In the genomic region with DNA sequence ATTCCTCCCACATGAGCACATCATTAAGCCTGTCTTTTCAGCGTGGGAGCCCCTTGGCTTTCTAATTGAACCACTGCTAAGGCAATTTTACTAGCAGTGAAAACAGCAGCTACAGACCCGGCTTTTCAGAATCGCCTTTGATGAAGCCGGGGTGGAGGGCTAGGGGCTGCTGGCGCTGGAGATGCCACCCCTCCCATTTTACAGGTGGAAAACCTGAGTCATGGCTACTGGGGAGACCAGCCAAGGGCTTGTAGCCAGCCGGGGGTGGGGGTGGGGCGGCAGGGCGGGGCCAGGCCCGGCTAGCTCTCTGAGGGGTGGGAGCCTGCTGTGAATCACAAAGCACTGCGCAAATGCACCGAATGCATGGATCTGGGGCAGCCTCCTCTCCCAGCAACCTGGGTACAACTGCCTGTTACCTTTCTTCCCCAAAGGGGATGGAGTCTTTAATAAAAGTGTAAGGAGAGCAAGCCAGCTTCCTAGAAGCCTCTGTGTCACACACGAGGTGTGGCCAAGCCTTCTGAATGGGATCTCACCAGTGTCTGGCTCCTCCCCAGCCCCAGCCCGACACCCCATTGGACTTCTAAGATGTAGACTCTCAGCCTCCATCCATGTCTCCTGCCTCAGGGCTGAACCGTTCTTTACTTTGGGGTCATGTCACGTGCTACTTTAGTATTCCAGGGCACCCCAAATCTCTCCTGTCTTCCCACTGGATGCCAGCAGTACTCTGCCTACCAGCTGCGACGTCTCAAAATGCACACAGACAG, we compare ENCODE assay signal across 7 mouse cellular contexts.
A peak's percentile ranks its signal among the peaks of the same experiment; 100 is the strongest.
DNase-seq lines count a peak whose midpoint lies in the region; ATAC-seq and TF ChIP-seq lines count a peak whose summit lies in the region.

No protein-coding gene starts in this region.

- peak overlapping the region; percentile 55 for H3K4me2 ChIP-seq in forebrain, embryonic 13.5 days
- peak overlapping the region; percentile 47 for H3K4me2 ChIP-seq in liver, embryonic 12.5 days

- peak overlapping the region; percentile 26 for H3K4me3 ChIP-seq in testis, adult 2 months (ENCODE audit: control insufficient read depth, low read depth, low read length)
- H3K4me3 ChIP-seq in forebrain, embryonic 13.5 days, result peak overlapping the region; percentile 26
- H3K4me3 ChIP-seq in liver, embryonic 12.5 days, result no peak overlapping the region

- H3K9ac ChIP-seq in forebrain, embryonic 13.5 days, result peak overlapping the region; percentile 9; the same call in 1 of the 2 replicates
- H3K9ac ChIP-seq in liver, embryonic 12.5 days, result 0 out of 2 replicates have a peak overlapping the region, but pooled peaks have one; percentile 15

- TF ChIP-seq CTCF in testis, adult 2 months (IDR thresholded peaks at IDR 0.05; ENCODE audit: control insufficient read depth, insufficient read depth, insufficient replicate concordance, low read depth, low read length), result no peak

- 5% methylated on average over 17 of the region's 17 CpGs for WGBS in forebrain, embryonic 13.5 days
- 14% methylated on average over 17 of the region's 17 CpGs for WGBS in liver, embryonic 12.5 days (ENCODE audit: insufficient replicate concordance)

- TF ChIP-seq POLR2A in testis, adult 2 months (IDR thresholded peaks at IDR 0.05; ENCODE audit: control insufficient read depth, low read depth, low read length), result no peak

- H3K27me3 ChIP-seq in testis, adult 2 months (ENCODE audit: control insufficient read depth, insufficient read depth, low read length), result no peaks in the 10 kb centered on the region
- no peaks in the 10 kb centered on the region; the same call in 1 of the 2 replicates for H3K27me3 ChIP-seq in forebrain, embryonic 13.5 days
- H3K27me3 ChIP-seq in liver, embryonic 12.5 days (replicated peaks), result peaks cover 28% of the 10 kb centered on the region

- no peak for DNase-seq in testis, postnatal 14 days (ENCODE audit: low spot score)
- peak; percentile 19 for DNase-seq in yolk sac, embryonic 10.5 days (ENCODE audit: low spot score)
- no peak for DNase-seq in right cerebral cortex, postnatal 25 days

- peak; percentile 64 for ATAC-seq in forebrain, embryonic 13.5 days
- ATAC-seq in liver, embryonic 12.5 days, result no peak
- no peak for ATAC-seq in inflammation-experienced regulatory T-cells, adult 6 months

- no peak overlapping the region for H3K27ac ChIP-seq in testis, adult 2 months (ENCODE audit: control insufficient read depth, insufficient read depth, low read depth, low read length)
- peak overlapping the region; percentile 80 for H3K27ac ChIP-seq in forebrain, embryonic 13.5 days
- H3K27ac ChIP-seq in liver, embryonic 12.5 days, result no peak overlapping the region

- H3K36me3 ChIP-seq in testis, adult 2 months (ENCODE audit: control insufficient read depth, insufficient read depth, low read length), result no peaks in the 10 kb centered on the region
- no peaks in the 10 kb centered on the region for H3K36me3 ChIP-seq in forebrain, embryonic 13.5 days (ENCODE audit: poor library complexity, severe bottlenecking)
- H3K36me3 ChIP-seq in liver, embryonic 12.5 days, result no peaks in the 10 kb centered on the region

- peaks cover 5% of the 10 kb centered on the region; the same call in 1 of the 2 replicates for H3K9me3 ChIP-seq in forebrain, embryonic 13.5 days (replicated peaks)
- H3K9me3 ChIP-seq in liver, embryonic 12.5 days (replicated peaks), result no peaks in the 10 kb centered on the region

- H3K4me1 ChIP-seq in testis, adult 2 months (ENCODE audit: control insufficient read depth, insufficient read depth, low read length), result peaks cover 15% of the 10 kb centered on the region
- peaks cover 23% of the 10 kb centered on the region for H3K4me1 ChIP-seq in forebrain, embryonic 13.5 days
- peaks cover 13% of the 10 kb centered on the region for H3K4me1 ChIP-seq in liver, embryonic 12.5 days
